Mouse (Mus musculus) left cerebral cortex, postnatal 36 days (tissue): ENCODE measurements at regions not wholly inside any gene's neighbourhood (a gene's known extent, or its start where the extent isn't known, plus 50 kb on each side); places are given as distances from the start of the nearest gene placed in this dataset.

Source experiments
- DNase-seq, 2 experiments: peaks; one replicate each; pipeline ENCODE4 v3.0.0; 2021 to 2022; ENCODE audit warnings: low spot score in 2 of 2, mixed read lengths in 1 of 2
- intact Hi-C: fragments of 180-260 bp; cut with DNase I; formaldehyde crosslinking; loops from one replicate; pipeline ENCODE4 v1.15.1; 2025

DNA sequence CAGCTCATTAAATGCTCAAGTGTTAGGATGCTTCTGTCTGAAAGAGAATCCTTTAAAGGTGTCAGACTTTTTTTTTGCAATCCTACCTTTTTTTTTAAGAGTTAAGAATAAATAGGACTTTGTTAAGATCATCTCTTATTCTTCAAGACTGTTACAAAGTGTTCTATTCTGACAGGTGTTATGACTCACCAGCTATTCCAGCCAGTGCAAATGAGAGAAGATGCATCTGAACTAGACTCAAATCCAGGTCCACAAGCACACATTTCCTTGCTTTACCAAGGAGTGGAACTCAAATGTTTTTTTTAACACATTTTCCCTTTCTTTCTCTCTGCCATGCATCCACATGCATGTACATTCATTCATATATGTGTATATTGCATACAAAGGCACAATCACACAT is 98.4 kb upstream of the Atp10a start:
- DNase-seq = no peak
- intact Hi-C loops = loop anchor here (10.0 kb wide), 1 partner anchor 563 kb away; no protein-coding TSS in a partner anchor

GRCm38 (mm10) chr7:58568807-58569206 is 87.2 kb upstream of the Atp10a start:
- intact Hi-C loops = no loop called here
- no peak for DNase-seq

DNA sequence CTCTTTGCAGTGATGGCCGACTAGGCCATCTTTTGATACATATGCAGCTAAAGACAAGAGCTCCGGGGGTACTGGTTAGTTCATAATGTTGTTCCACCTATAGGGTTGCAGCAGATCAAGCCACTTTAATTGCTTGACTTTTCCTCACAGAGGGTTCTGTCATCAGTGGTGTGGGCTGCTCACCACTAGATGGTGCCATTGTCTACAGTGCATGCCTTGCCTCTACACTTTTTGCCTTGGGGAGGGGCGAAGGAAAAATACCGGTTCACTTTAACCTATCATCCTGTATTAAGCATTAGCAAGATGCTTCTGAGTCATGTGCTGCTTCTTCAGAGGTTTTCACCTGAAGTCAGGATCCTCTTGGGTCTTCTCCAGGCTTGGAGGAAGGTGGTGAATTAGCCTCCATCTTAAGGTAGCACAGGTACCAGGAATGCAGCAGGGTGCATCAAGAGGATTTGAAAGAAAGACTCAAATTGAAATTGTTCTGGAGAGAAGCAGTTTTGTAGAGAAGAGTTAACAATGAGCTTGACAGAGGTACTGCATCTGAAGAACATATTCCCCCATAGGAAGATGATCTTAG is 71.6 kb upstream of the Atp10a start:
- peak in 1 of 2 experiments; percentile 14 for DNase-seq

DNA sequence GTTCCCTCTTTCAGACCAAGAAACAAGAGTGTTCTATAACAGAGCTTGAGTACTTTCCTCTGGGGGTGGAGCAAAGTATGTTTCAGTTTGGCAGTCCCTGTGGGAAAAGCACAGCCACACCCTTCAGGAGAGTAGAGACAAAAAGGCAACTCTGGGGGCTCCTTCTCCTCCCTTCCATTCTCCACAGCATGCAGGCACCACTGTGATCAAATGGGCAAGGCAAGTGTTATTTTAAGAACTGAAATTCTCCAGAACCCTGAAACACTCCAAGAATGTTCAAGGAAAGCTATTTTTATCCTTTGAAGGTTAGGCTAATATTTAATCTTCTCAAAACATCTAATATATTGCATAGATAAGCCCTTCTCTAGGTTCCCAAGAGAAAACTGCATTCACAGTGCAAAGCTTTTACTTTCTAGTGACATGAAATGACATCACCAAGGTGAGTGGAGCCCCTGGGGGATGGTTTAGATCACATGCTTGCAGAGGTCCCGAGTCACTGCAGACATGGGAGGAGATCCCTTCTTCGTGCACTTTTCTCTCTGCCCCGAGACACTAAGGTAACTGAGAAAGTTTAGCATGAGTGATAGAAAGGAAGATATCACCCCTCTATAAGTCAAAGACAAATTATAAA is 70.2 kb upstream of the Atp10a start:
- intact Hi-C loops = loop anchor here (10.0 kb wide), 2 partner anchors 159 to 499 kb away; no protein-coding TSS in a partner anchor
- no peak for DNase-seq

More for the DNA sequence above, 71.6 kb upstream of the Atp10a start:
- intact Hi-C loops = loop anchor here (10.0 kb wide), 2 partner anchors 160 to 500 kb away; no protein-coding TSS in a partner anchor

- intact Hi-C loops = no loop called here
- no peak for DNase-seq
These were observed 60.0 kb upstream of the Atp10a start for GRCm38 (mm10) chr7:58595951-58596350.
